23 mouse cellular contexts compared by ENCODE assay signal in genomic region chr12:94589033-94589432, GRCm38 (mm10).
A peak's percentile ranks its signal among the peaks of the same experiment; 100 is the strongest.
DNase-seq lines count a peak whose midpoint lies in the region; ATAC-seq lines count a peak whose summit lies in the region.
"Had no signal": no experiment of that assay in that cellular context is flagged by ENCODE, and none has a peak within 500 bp of the region (broad histone marks: within the 10 kb centered on the region; RNA-seq: fewer than 3 reads in every experiment).

No protein-coding gene starts in this region.

- H3K36me3 ChIP-seq in heart, embryonic 14.5 days (ENCODE audit: control insufficient read depth, insufficient read depth, low read length): no peaks in the 10 kb centered on the region
- no peaks in the 10 kb centered on the region for H3K36me3 ChIP-seq in heart, embryonic 10.5 days
- H3K36me3 ChIP-seq in heart, embryonic 16.5 days (ENCODE audit: control insufficient read depth, insufficient read depth): no peaks in the 10 kb centered on the region
- no peaks in the 10 kb centered on the region for H3K36me3 ChIP-seq in midbrain, embryonic 15.5 days (replicated peaks)
- H3K36me3 ChIP-seq: forebrain, embryonic 10.5 days; hindbrain, embryonic 12.5 days; limb, embryonic 12.5 days; midbrain, embryonic 10.5 days had no signal

- DNase-seq in embryo, embryonic 10.5 days (ENCODE audit: low spot score): peak; percentile 14
- DNase-seq in embryo, embryonic 10 days (ENCODE audit: low spot score): no peak
- no peak for DNase-seq in heart, embryonic 10.5 days (ENCODE audit: low spot score)
- DNase-seq in kidney, postnatal 10 days: peak; percentile 12
- DNase-seq in kidney, adult 18-20 months: no peak
- DNase-seq: adrenal gland, postnatal 25 days; cerebellum, adult 8-10 months; cerebellum, postnatal 36 days; gastrocnemius, postnatal 10 days; liver, postnatal 0 days; right cerebral cortex, postnatal 4 days; thymus, postnatal 4 days had no signal

- H3K9me3 ChIP-seq in heart, embryonic 14.5 days (ENCODE audit: control insufficient read depth, low read length): no peaks in the 10 kb centered on the region
- no peaks in the 10 kb centered on the region for H3K9me3 ChIP-seq in heart, embryonic 10.5 days
- H3K9me3 ChIP-seq in heart, embryonic 16.5 days (replicated peaks; ENCODE audit: control insufficient read depth, low read length): no peaks in the 10 kb centered on the region
- no peaks in the 10 kb centered on the region for H3K9me3 ChIP-seq in midbrain, embryonic 15.5 days
- H3K9me3 ChIP-seq: forebrain, embryonic 10.5 days; hindbrain, embryonic 12.5 days; limb, embryonic 12.5 days; midbrain, embryonic 10.5 days had no signal

- peak overlapping the region in 1 of 2 experiments; percentile 24; a peak in 2 of 4 replicates for H3K4me3 ChIP-seq in heart, embryonic 14.5 days (ENCODE audit: control insufficient read depth in 1 of 2, insufficient read depth in 1 of 2, low read depth in 1 of 2, low read length in 2 of 2)
- H3K4me3 ChIP-seq in heart, embryonic 10.5 days: no peak overlapping the region
- H3K4me3 ChIP-seq in heart, embryonic 16.5 days (ENCODE audit: low read length): peak overlapping the region; percentile 23
- no peak overlapping the region for H3K4me3 ChIP-seq in midbrain, embryonic 15.5 days
- H3K4me3 ChIP-seq: forebrain, embryonic 10.5 days; hindbrain, embryonic 12.5 days; limb, embryonic 12.5 days; midbrain, embryonic 10.5 days had no signal

- H3K4me2 ChIP-seq in heart, embryonic 14.5 days (ENCODE audit: low read length): peak overlapping the region; percentile 59
- H3K4me2 ChIP-seq in heart, embryonic 16.5 days (ENCODE audit: low read depth, low read length): peak overlapping the region; percentile 54
- H3K4me2 ChIP-seq in midbrain, embryonic 15.5 days: no peak overlapping the region
- H3K4me2 ChIP-seq: hindbrain, embryonic 12.5 days; limb, embryonic 12.5 days; liver, embryonic 11.5 days had no signal

- ATAC-seq in heart, embryonic 14.5 days (ENCODE audit: insufficient number of reproducible peaks, insufficient read depth, low FRiP score, low read depth): 0 out of 2 replicates have a peak, but pooled peaks have one; percentile 38
- 0 out of 2 replicates have a peak, but pooled peaks have one; percentile 56 for ATAC-seq in heart, embryonic 16.5 days (replicated peaks; ENCODE audit: extremely low read depth, insufficient read depth, low FRiP score)
- no peak for ATAC-seq in midbrain, embryonic 15.5 days (replicated peaks)
- ATAC-seq: forebrain, embryonic 16.5 days; intestine, postnatal 0 days; liver, postnatal 0 days had no signal

- peak overlapping the region; percentile 30 for H3K9ac ChIP-seq in heart, embryonic 14.5 days (ENCODE audit: low read length)
- peak overlapping the region; percentile 43 for H3K9ac ChIP-seq in heart, embryonic 16.5 days (ENCODE audit: low read length)
- no peak overlapping the region for H3K9ac ChIP-seq in midbrain, embryonic 15.5 days
- H3K9ac ChIP-seq: hindbrain, embryonic 12.5 days; limb, embryonic 12.5 days; liver, postnatal 0 days had no signal

- peak overlapping the region; percentile 34 to 87 for H3K27ac ChIP-seq in heart, embryonic 14.5 days (replicated peaks in 1 of 2; ENCODE audit: control insufficient read depth in 1 of 2, insufficient read depth in 1 of 2, low read depth in 2 of 2, low read length in 2 of 2)
- H3K27ac ChIP-seq in heart, embryonic 10.5 days: no peak overlapping the region
- H3K27ac ChIP-seq in heart, embryonic 16.5 days (ENCODE audit: low read length): peak overlapping the region; percentile 87
- H3K27ac ChIP-seq in midbrain, embryonic 15.5 days: no peak overlapping the region
- H3K27ac ChIP-seq: forebrain, embryonic 10.5 days; hindbrain, embryonic 12.5 days; limb, embryonic 12.5 days; macrophage; midbrain, embryonic 10.5 days had no signal

- WGBS in heart, embryonic 14.5 days: 19% methylated on average over 4 of the region's 4 CpGs
- 54% methylated on average over 4 of the region's 4 CpGs for WGBS in heart, embryonic 10.5 days
- WGBS in heart, embryonic 16.5 days: 21% methylated on average over 4 of the region's 4 CpGs
- 94% methylated on average over 4 of the region's 4 CpGs for WGBS in midbrain, embryonic 15.5 days

- H3K27me3 ChIP-seq in heart, embryonic 14.5 days (ENCODE audit: control insufficient read depth, insufficient read depth, low read length): no peaks in the 10 kb centered on the region
- H3K27me3 ChIP-seq in heart, embryonic 10.5 days (ENCODE audit: insufficient read depth, poor library complexity, severe bottlenecking): no peaks in the 10 kb centered on the region
- no peaks in the 10 kb centered on the region for H3K27me3 ChIP-seq in heart, embryonic 16.5 days (ENCODE audit: control insufficient read depth, insufficient read depth, low read length)
- H3K27me3 ChIP-seq in midbrain, embryonic 15.5 days (replicated peaks): no peaks in the 10 kb centered on the region
- H3K27me3 ChIP-seq: hindbrain, embryonic 12.5 days; limb, embryonic 12.5 days had no signal

- H3K4me1 ChIP-seq in heart, embryonic 14.5 days (ENCODE audit: control insufficient read depth in 2 of 2, insufficient read depth in 2 of 2, low read length in 2 of 2): peaks cover 0 to 32% of the 10 kb centered on the region in 2 experiments; a peak in 2 of 4 replicates
- H3K4me1 ChIP-seq in heart, embryonic 10.5 days: peaks cover 7% of the 10 kb centered on the region; the same call in 1 of the 2 replicates
- peaks cover 15% of the 10 kb centered on the region for H3K4me1 ChIP-seq in heart, embryonic 16.5 days (ENCODE audit: control insufficient read depth, insufficient read depth, low read length)
- no peaks in the 10 kb centered on the region for H3K4me1 ChIP-seq in midbrain, embryonic 15.5 days
- H3K4me1 ChIP-seq: forebrain, embryonic 10.5 days; hindbrain, embryonic 12.5 days; limb, embryonic 12.5 days; midbrain, embryonic 10.5 days had no signal

Comparison
In these comparisons a context has a peak if more than half of its experiments do, and no peak if none do; other contexts are left out.
1. DNase-seq: peak in embryo, embryonic 10.5 days (single experiment) and kidney, postnatal 10 days (single experiment); none in embryo, embryonic 10 days (single experiment), heart, embryonic 10.5 days (single experiment) and kidney, adult 18-20 months (single experiment).
2. H3K27ac ChIP-seq: peak in heart, embryonic 14.5 days (2 of 2) and heart, embryonic 16.5 days (single experiment); none in heart, embryonic 10.5 days (single experiment) and midbrain, embryonic 15.5 days (single experiment).